Mouse (Mus musculus): ENCODE measurements around the gene Spsb2.
A peak's percentile ranks its signal among the peaks of the same experiment; 100 is the strongest.
"Not testable (repeated sequence)": the region's sequence is repeated elsewhere in the genome, so short reads cannot be mapped to it uniquely, and the experiment has no call there.

Gene Spsb2

DNA sequence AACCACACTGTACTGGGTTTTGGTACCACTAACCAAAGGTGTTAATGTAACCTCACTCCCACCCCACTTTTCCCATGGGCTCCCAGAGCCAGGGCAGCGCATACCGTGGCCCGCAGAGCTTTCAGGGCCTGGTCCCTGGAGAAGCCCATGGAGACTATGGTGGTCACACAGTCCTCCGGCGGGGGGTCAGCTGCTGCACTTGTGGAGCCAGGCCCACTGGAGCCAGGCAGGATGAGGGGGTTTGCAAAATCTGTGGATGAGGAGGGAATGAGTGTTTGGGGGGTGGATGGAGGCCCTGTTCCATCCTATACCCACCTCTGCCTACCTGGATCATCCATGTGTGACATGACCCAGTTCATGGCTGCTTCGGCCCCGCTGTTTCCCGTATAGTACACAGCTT is 9.1 kb downstream of the Spsb2 start:
- DNase-seq (ENCODE audit: low read depth): no peak

DNA sequence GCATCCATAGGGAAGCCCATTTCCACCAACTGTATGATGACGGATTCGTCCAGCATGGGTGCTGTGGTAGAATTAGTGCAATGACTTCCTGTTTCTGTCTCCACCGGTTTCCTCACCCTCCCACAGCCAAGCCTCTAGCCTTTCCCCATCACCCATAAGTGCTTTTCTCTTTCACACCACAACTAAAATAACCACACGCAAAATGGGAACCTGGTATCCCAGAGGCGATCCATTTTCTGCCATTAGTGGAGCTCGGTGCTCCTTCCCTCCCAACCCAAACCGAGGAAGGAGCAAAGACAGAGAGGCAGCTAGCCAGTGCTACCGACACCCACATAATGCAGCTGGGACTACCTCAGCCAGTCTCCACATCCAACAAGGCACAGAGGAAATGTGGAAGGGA is 9.5 kb downstream of the Spsb2 start:
- DNase-seq (ENCODE audit: low read depth): peak; percentile 58

DNA sequence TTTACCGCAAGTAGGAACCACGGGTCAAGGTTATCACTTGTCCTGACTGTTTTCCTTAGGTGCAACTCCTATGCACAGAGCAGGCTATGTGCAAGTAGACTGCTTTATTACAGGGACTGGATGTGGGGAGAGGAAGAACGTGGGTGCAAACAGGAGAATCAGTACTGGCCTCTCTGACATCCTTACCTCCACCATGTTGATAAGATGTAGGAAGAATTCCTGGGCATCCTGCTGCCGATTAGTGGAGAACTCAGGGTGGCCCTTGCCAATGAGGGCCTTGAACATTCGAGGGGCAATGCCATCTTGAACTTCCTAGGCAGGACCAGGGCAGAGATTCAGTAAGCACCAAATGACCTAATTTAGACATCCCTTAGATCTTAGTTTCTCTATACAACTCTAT is 12.4 kb downstream of the Spsb2 start:
- no peak for DNase-seq (ENCODE audit: low read depth)

DNA sequence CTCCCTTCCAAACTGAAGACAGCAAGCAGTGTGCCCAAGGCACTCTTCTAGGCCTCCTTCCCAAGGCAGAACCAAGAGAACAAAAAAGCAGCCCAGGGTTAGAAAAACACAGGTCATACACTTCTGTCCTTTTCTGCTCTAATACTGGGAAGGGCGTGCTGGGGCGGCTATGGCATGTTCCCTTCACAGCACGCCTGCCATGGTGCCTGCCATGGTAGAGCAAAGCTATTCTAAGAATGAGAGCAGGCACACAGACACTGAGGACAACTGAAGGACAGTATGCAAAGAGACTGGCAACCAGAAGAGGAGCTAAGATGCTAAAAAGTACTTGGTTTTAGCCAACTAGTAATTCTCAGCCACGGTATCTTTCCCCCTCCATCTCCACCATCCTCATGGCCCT is 13.6 kb downstream of the Spsb2 start:
- DNase-seq (ENCODE audit: low read depth): no peak

DNA sequence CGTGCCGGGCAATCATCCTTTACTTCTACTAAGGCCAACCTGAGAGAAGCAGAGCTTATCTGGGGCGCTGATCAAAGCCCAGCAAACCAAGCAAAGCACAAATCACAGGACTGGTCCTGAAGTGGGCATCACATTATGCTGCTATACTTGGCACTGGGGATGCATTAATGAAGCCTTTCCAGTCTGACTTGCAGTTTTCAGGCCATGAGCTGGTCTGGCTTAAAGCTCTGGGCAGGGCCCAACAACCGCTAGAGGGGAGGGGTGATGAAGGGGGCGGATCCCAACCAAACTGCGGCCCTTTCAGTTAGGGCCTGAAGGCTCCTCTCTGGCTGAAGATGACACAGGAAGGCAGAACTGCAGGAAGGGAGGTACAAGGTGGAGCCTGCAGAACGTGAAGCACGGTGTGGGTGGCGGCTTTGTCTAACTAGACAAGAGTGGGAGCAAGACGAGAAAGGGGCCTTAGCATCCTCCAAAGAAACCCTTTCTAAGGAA is 19.7 kb downstream of the Spsb2 start:
- DNase-seq (ENCODE audit: low read depth): peak; percentile 93

DNA sequence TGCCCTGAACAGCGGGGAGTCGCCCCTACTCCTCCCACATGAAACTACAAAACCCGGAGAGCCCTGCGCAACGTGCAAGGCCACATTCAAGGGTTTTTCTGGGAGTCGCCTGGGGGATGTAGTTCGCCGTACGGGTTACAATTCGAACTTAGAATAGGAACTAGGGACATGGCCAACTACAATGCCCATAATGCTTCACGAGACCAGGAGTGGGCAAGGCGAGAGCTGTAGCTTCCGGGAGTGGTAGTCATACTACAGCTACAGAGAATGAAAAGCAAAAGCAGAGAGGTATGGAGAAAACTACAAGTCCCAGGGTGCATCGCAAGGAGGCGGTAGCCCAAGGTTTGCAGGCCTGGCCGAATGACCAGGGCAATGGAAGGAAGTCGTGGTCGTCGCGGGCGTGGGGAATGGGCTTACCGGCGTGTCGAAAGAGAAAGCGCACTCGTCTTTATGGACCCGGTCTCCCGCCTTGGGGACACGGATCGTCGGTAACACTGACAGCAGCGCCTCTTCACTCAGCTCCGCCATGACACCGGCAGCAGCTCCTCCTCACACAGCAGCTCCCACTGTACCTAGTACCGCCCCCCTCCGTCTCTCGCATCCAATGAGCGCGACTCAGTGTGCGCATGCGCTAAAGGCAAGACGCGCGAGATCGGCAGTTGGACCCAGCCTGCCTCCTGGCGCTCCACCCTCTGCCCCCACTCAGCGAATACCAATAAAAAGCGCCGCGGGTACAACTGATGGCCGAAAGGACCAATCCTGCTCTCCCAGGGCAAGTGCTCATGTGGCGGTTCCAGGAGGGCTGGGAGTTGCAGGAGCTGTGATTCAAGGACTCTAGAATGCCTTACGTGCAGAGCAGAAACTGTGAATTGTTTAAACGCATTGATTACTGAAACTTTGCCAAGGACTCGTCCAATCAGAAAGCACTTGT is 20.7 kb downstream of the Spsb2 start, which contains the start of the genes Usp5 and Cdca3:
TSS of gene Usp5 (minus strand) at position 617 of the 931 bp plus-strand sequence.
TSS of gene Cdca3 (plus strand) at position 680 of the 931 bp plus-strand sequence.
- peak; percentile 100 for DNase-seq (ENCODE audit: low read depth)

DNA sequence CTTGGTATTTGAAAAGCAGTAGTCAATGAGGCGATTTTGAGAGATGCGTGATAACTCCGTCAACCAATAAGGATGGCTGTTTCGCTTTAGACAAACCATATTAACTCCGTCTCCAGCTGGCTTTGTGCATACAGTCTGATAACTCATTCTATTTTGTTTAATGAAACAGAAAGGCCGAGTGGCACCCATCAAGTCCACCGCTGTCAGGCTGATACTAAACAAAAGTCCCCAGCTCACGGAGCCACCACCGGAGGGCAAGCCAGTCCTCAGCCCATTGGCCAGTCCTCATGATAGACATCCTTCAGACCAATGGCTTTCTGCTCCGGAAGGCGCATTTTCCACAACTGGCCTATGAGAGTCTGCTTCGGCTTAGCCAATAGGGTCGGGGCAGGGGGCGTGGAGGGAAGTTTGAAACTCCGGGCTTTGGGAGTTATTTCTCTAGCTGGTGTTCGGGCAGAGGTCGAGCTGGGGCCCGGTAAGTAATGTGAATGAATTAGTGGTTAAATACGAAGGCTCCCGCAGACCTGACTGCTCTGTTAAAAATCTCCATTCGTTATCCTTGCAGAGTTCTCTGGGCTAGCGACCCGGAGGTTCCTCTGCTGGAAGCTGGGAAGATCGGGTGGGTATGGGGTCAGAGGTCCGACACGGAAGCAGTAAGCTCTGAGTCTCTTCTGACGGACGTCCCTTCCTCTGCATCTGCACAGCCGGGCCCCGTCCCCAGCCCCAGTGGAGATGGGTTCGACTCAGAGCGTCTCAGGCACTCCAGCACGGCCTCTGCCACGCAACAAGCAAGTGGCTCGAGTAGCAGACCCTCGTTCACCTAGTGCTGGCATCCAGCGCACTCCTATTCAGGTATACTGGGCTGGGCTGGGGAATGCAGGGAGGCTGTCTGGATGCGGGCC is 21.6 kb downstream of the Spsb2 start:
- peak; percentile 99 for DNase-seq (ENCODE audit: low read depth)

DNA sequence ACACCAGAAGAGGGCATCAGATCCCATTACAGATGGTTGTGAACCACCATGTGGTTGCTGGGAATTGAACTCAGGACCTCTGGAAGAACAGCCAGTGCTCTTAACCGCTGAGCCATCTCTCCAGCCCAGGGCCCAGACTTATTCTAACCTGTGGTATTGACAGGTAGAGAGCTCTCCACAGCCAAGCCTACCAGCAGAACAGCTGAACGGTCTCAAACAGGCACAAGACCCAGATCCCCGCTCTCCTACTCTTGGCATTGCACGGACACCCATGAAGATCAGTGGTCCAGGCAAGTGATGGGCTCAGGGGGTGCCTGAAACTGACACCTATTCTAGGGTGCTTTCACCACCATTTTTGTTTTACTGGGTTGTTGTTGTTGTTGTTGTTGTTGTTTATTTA is 22.7 kb downstream of the Spsb2 start:
- DNase-seq (ENCODE audit: low read depth): not testable (repeated sequence)

DNA sequence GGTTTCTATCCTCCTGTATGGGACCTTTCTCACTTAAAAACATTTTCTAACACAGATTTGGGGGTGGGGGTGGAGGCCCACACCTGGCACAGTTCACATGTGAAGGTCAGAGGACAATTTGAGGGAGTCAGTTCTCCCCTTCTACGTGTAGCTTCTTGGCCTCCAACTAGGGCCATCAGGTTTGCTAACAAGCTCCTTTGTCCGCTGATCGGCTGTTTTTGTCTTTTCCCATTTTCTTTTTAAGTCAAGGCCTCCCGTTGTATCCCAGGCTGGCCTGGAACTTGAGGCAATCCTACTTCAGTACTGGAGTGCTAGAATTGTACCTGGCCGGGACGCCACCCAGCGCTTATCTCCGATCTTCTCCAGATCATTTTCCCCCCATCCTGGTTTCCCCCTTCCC is 23.2 kb downstream of the Spsb2 start:
- no peak for DNase-seq (ENCODE audit: low read depth)

DNA sequence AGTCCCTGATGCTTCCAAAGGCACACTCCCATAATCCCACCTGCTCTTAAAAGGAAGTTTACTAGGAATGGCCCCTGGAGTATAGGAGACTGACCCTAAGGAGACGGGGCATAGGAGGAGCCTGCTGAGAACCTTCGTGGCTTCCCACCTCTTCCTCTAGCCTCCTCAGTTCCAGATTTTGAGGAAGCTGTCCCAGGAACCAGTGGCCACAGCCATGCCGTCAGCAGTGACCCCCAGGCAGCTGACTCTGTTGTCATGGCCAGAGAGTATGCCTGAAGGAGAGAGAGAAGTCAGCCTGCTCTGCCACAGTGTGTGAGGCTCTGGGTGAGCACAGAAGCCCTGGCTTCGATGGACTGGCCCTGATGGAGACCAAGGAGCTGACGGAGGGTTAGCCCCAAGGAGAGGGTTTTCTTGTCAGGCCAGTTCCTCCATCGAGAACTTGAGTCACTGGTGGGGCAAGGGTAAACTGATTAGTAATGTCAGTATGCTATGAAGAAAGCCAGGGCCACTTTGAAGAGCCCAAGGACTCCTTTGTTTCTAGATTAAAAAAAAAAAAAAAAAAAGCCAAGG is 26.1 kb downstream of the Spsb2 start:
- DNase-seq (ENCODE audit: low read depth): peak; percentile 28

DNA sequence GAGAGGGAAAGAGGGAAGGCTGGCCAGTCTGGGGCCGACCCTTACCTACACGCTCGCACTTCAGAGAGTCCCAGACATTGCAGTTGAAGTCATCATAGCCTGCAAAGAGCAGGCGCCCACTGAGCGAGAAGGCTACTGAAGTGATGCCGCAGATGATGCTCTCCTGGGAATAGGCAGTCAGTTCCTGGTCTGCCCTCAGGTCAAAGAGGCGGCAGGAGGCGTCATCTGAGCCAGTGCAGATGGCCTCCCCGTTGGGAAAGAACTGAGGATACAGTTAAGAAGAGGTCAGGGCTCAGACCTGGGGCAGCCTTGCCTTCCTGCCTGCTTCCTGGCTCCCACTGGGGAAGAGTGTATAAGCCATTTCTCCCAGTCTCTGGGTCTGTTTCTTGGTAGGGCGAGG is 27.1 kb downstream of the Spsb2 start:
- DNase-seq (ENCODE audit: low read depth): no peak

DNA sequence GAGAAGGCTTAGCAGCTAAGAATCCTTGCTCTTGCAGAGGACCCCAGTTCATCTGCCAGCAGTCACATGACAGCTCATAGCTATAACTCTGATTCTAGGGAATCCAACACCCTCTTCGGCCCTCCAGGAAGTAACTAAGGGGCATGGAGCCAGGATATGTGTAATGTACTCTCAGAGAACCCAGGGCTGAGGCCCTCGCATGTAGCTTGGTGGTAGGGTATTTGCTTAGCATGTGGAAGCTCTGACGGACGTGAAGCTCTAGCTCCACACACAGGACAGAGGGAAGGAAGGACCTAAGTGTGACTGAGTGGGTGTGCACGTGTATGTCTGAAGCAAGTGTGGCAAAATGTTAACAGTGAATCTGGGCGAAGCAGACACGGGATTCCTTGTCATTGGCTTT is 27.9 kb downstream of the Spsb2 start:
- no peak for DNase-seq (ENCODE audit: low read depth)

DNA sequence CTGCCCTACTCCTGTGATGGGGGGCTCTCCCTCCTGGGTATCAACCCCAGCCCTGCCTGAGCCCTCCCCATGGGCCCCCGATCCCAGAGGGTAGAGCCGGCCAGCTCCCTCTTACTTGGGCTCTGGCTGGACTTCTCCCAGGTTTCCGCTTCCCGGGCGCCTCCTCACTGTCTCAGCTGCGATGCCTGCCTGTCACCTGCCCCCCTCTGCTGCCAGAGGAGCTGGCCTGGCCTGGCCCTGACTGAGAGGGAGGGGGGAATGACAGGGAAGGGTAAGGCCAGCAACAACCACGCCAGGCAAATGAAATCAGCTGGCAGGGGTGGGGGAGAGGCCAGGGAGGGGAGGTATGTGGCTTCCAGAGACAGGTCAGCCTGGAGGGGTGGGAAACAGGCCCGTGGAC is 31.3 kb downstream of the Spsb2 start:
- DNase-seq (ENCODE audit: low read depth): peak; percentile 14

DNA sequence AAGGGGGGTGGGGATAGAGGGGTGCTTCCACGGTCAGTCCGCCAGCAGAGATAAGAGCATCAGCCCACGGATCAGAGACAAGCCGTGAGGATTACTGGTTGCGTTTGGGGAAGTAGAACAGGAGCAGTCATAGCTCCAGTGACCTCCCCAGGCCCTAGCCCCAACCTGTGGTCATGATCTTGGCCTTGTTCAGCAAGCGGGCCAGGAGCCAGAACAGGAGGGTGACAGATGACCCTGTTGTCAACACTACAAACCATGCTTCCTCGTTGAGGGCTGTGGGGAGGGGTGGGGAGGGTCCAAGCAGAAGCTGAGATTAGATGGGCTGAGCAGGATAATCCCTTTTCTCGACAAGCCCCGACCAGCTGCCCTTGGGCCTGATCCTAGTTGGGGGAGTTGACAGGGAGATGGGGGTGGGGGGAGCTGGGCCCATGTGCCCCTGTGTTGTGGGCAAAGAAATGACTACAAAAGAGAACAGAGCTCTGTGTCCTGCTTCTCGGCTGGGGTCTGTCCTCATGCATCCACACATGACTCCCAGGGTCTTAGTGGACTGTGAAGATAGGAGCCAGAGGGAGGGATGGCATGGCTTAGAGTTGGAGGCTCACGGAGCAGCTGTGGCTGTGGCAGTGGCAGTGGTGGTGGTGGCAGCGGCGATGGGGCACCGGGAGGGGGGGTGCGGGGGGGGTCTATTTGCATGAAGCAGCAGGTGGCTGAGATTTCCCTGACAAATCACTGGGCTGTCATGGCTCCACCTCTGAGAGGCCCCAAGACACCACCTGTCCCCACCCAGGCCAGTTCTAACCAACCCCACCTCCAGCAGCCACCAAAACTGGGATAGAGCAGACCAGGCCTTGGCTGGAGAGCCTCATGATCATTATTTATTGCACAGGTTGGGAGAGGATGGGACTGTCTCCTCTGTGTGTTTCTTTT is 32.0 kb downstream of the Spsb2 start, which contains the start of gene Gnb3:
TSS of gene Gnb3 (minus strand) at position 35 of the 927 bp plus-strand sequence.
- DNase-seq (ENCODE audit: low read depth): peak; percentile 57

DNA sequence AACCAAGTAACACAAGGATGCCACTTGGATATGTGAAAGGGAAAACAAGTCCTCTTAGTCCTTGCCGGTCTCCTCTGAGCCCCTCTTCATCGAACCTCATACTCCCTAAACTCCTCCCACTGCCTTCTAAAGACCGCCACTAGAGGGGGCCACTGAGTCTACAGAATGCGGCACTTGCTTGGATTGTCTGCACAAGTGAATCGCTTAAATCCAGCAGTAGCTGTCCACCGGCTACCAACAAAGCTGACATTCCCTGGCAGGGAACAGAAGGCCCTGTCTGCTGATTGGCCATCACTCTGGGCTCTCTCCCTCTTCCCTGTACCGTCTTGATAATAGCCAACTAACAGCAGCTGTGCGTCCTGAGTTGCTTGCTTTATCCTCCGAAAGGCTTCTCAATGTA is 38.8 kb downstream of the Spsb2 start:
- peak; percentile 85 for DNase-seq (ENCODE audit: low read depth)

DNA sequence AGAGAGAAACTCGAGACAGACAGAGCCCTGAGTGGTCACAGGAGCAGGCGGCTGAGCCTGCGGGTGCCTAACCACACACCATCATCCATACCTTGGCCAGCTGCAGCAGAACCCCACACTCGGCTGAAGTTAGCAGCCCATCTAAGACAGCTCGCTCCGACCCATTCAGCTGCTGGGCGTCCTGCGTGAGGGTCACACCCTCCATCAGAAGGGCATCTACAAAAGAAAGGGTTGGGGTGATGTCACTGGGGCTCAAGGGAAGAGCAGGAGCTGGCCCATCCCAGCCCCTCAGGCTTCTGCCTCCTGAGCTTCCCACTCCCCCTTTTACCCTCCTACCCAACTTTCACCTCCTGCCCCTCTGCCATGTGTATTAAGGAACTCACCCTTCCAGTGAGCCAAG is 42.1 kb downstream of the Spsb2 start:
- DNase-seq (ENCODE audit: low read depth): no peak

DNA sequence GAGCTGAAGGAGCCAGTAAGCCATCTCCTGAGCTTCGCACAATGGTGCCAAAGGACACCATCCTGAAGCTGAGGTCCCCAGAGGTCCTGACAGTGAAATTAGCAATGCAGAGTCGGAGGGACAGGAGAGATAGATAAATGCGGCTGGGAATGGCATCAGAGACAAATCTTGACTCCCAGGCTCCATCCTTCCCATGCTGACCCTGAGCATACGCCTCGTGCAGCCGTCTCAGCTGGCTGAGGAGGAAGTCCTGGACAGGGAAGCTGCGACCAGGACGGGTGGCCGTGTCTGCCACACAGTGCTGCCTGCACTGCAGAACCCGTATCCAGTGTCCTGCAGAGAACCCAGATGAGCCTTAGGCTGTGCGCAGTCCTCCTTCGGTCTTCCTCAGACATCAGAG is 46.2 kb downstream of the Spsb2 start:
- DNase-seq (ENCODE audit: low read depth): no peak

DNA sequence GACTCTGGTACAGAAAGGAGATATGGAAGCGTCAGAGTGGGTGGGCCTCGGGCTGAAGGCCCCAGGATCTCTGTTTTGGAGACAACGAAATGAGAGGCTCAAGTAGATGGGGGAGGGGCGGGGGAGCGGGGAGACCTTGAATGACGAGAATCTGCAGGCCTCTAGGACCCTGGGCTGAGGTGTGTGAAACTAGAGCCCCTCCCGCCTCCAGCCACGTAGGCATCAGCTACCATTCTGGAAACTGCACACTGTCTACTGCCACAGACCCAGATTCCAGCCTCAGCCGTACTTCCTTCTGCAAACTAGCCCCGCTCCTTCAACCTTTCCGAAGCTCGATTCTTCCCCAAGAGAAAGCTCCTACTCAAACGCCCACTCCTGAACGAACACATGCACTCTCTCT is 47.9 kb downstream of the Spsb2 start:
- no peak for DNase-seq (ENCODE audit: low read depth)

DNA sequence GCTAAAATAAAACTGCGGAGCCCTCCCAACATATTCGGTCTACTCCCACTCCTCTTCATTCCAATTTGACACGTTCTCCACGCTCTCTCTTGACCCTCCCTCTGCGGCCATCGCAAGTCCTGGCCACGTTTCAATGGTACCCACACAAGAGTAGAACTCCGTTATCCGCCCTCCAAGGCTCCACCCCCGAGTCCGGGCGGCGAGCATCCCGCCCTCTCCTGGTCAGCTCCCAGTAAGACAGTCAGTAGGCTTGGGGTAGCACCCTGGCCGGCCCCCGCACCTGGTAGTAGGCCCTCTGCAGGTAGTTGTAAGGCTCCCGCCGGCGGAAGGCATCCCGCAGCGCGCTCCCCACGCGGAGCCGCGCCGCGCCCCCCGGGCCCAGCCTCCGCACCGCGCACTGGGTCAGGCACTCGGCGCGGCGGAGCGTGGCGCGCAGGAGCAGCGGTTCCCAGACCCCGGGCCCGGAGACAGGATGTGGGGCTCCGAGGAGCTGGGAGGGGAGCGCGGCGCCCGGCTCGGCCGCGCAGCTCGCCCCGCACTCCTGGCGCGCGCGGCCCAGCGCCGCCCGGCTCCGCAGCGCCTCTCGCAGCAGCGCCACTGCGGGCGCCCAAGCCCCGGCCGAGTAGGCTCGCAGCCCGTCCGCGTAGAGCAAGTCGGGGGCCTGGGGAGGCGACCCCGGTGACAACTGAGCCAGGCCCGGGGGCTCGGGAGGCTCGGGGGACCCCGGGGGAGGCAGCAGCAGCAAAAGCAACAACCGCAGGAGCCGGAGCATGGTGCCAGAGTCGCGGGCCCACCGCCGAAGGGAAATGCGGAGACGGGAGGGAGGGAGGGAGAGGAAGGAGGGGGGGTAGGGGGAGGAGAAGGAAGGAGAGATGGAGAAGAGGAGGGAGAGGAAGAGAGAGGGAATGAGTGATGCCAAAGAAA is 48.7 kb downstream of the Spsb2 start, which contains the start of gene P3h3:
TSS of gene P3h3 (minus strand) at position 837 of the 924 bp plus-strand sequence.
- DNase-seq (ENCODE audit: low read depth): no peak
